31 mouse cellular contexts compared by ENCODE assay signal in the genomic region with DNA sequence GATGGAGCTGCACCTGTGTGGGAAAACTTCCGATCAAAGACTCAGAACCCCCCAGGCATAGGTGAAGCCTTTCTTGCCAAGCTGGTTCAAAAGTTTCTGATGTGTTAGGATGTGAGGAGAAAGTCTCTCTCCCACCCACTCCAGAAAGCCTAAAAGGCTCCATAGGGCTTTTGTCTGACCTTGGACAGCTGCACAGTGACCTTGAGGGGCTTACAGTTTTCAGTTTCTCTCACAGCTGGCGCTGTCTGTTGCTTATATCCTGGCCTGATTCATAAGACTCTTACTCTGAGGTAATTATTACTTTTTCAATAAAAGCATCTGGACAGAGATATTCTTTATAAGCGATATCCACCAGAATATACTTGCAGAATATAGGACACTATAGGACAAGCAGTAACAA. TPM values are rescaled to one million over a fixed set of nuclear protein-coding genes. Genes with fewer than 3 reads are reported as not detected.
DNase-seq lines count a peak whose midpoint lies in the region; ATAC-seq and TF ChIP-seq lines count a peak whose summit lies in the region.
"Had no signal": no experiment of that assay in that cellular context is flagged by ENCODE, and none has a peak within 500 bp of the region (broad histone marks: within the 10 kb centered on the region; RNA-seq: fewer than 3 reads in every experiment).

No protein-coding gene starts in this region.

- TF ChIP-seq POLR2A in liver, adult 2 months (IDR thresholded peaks at IDR 0.05; ENCODE audit: extremely low read depth, insufficient read depth, low read length) = no peak
- no peak for TF ChIP-seq POLR2A in limb, embryonic 14.5 days (IDR thresholded peaks at IDR 0.05; ENCODE audit: borderline replicate concordance, extremely low read depth, insufficient read depth, insufficient read length)

- peaks cover 16% of the 10 kb centered on the region for H3K4me1 ChIP-seq in kidney, embryonic 16.5 days (ENCODE audit: insufficient read depth, low read length)
- peaks cover 15% of the 10 kb centered on the region for H3K4me1 ChIP-seq in liver, adult 2 months (ENCODE audit: control insufficient read depth, insufficient read depth, low read length)
- H3K4me1 ChIP-seq in liver, embryonic 11.5 days (replicated peaks; ENCODE audit: control insufficient read depth, insufficient read depth, low read length) = peaks cover 4% of the 10 kb centered on the region; the same call in 1 of the 2 replicates
- H3K4me1 ChIP-seq in limb, embryonic 14.5 days (ENCODE audit: control insufficient read depth, insufficient read depth, low read length) = peaks cover 13% of the 10 kb centered on the region
- H3K4me1 ChIP-seq: forebrain, embryonic 12.5 days; forebrain, embryonic 15.5 days; hindbrain, embryonic 13.5 days had no signal

- H3K79me2 ChIP-seq in liver, adult 2 months (ENCODE audit: control insufficient read depth, insufficient read depth, low read length) = no peaks in the 10 kb centered on the region

- H3K9ac ChIP-seq in kidney, embryonic 16.5 days (replicated peaks; ENCODE audit: low read length) = no peak overlapping the region
- no peak overlapping the region for H3K9ac ChIP-seq in liver, adult 2 months (ENCODE audit: low read depth, low read length)
- no peak overlapping the region for H3K9ac ChIP-seq in liver, embryonic 11.5 days (ENCODE audit: low read depth, low read length)
- H3K9ac ChIP-seq in limb, embryonic 14.5 days (ENCODE audit: low read depth, low read length, severe bottlenecking) = no peak overlapping the region
- H3K9ac ChIP-seq: embryonic facial prominence, embryonic 12.5 days; forebrain, embryonic 12.5 days; forebrain, embryonic 15.5 days; heart, embryonic 12.5 days; heart, embryonic 15.5 days; hindbrain, embryonic 13.5 days had no signal

- WGBS in kidney, embryonic 16.5 days = 75% methylated on average over 3 of the region's 3 CpGs
- WGBS in liver, adult 2 months = 95% methylated on average over 3 of the region's 3 CpGs
- WGBS in liver, embryonic 11.5 days = 86% methylated on average over 3 of the region's 3 CpGs
- WGBS in limb, embryonic 14.5 days = 74% methylated on average over 3 of the region's 3 CpGs

- ATAC-seq in kidney, embryonic 16.5 days (ENCODE audit: low FRiP score, low TSS enrichment) = no peak
- ATAC-seq in liver, embryonic 11.5 days (replicated peaks; ENCODE audit: low FRiP score) = no peak
- no peak for ATAC-seq in limb, embryonic 14.5 days (ENCODE audit: low FRiP score, low read depth)
- ATAC-seq: forebrain, embryonic 15.5 days; hindbrain, embryonic 16.5 days; Patski had no signal

- H3K4me3 ChIP-seq in kidney, embryonic 16.5 days (ENCODE audit: low read length) = no peak overlapping the region
- H3K4me3 ChIP-seq in liver, adult 2 months (ENCODE audit: insufficient read depth, low read depth, low read length) = no peak overlapping the region
- no peak overlapping the region for H3K4me3 ChIP-seq in liver, embryonic 11.5 days (ENCODE audit: low read depth, low read length)
- no peak overlapping the region for H3K4me3 ChIP-seq in limb, embryonic 14.5 days (replicated peaks; ENCODE audit: low read length)
- H3K4me3 ChIP-seq: embryonic facial prominence, embryonic 12.5 days; erythroblast, embryonic 14.5 days; forebrain, embryonic 12.5 days; forebrain, embryonic 15.5 days; heart, embryonic 12.5 days; heart, embryonic 15.5 days; hindbrain, embryonic 10.5 days; hindbrain, embryonic 13.5 days had no signal

- no peaks in the 10 kb centered on the region for H3K36me3 ChIP-seq in kidney, embryonic 16.5 days (ENCODE audit: insufficient read depth, low read length)
- H3K36me3 ChIP-seq in liver, adult 2 months (ENCODE audit: control insufficient read depth, insufficient read depth, low read length) = no peaks in the 10 kb centered on the region
- H3K36me3 ChIP-seq in liver, embryonic 11.5 days (ENCODE audit: control insufficient read depth, insufficient read depth, low read length) = no peaks in the 10 kb centered on the region
- no peaks in the 10 kb centered on the region for H3K36me3 ChIP-seq in limb, embryonic 14.5 days (ENCODE audit: control insufficient read depth, insufficient read depth, low read length)
- H3K36me3 ChIP-seq: embryonic facial prominence, embryonic 12.5 days; forebrain, embryonic 12.5 days; forebrain, embryonic 15.5 days; G1E; heart, embryonic 12.5 days; heart, embryonic 15.5 days; hindbrain, embryonic 10.5 days; hindbrain, embryonic 13.5 days had no signal

- peak; percentile 26 for DNase-seq in embryo, embryonic 11 days
- DNase-seq in embryo, embryonic 10 days (ENCODE audit: low spot score) = no peak
- no peak for DNase-seq in kidney, postnatal 25 days
- no peak for DNase-seq in liver, adult 2 months (ENCODE audit: extremely low read depth, low read depth, low spot score)
- DNase-seq in liver, embryonic 11.5 days (ENCODE audit: low spot score) = no peak
- peak; percentile 18 for DNase-seq in limb, embryonic 14.5 days (ENCODE audit: low spot score)
- no peak for DNase-seq in frontal cortex, postnatal 10 days (ENCODE audit: low spot score in 2 of 2)
- DNase-seq: adrenal gland, adult 2 months; adrenal gland, postnatal 14 days; cerebellum, adult 11 months; cerebellum, adult 2 months; cerebellum, adult 9-11 months; cerebellum, postnatal 25 days; gastrocnemius, postnatal 25 days; heart, adult 18-20 months; heart, postnatal 10 days; heart, postnatal 36 days had no signal

- H3K27me3 ChIP-seq in kidney, embryonic 16.5 days (ENCODE audit: insufficient read depth, low read length) = no peaks in the 10 kb centered on the region
- no peaks in the 10 kb centered on the region for H3K27me3 ChIP-seq in liver, adult 2 months (ENCODE audit: control insufficient read depth, insufficient read depth, low read length)
- no peaks in the 10 kb centered on the region; the same call in 1 of the 2 replicates for H3K27me3 ChIP-seq in liver, embryonic 11.5 days (replicated peaks; ENCODE audit: control insufficient read depth, insufficient read depth, low read length)
- no peaks in the 10 kb centered on the region for H3K27me3 ChIP-seq in limb, embryonic 14.5 days (ENCODE audit: control insufficient read depth, insufficient read depth, low read length)
- H3K27me3 ChIP-seq: CH12.LX; embryonic facial prominence, embryonic 12.5 days; forebrain, embryonic 12.5 days; forebrain, embryonic 15.5 days; heart, embryonic 12.5 days; heart, embryonic 15.5 days; hindbrain, embryonic 13.5 days; Patski had no signal

- no peaks in the 10 kb centered on the region for H3K9me3 ChIP-seq in kidney, embryonic 16.5 days (ENCODE audit: low read length)
- H3K9me3 ChIP-seq in liver, embryonic 11.5 days (ENCODE audit: control insufficient read depth, low read length) = no peaks in the 10 kb centered on the region
- H3K9me3 ChIP-seq in limb, embryonic 14.5 days (ENCODE audit: control insufficient read depth, low read length) = no peaks in the 10 kb centered on the region
- H3K9me3 ChIP-seq: embryonic facial prominence, embryonic 12.5 days; forebrain, embryonic 12.5 days; forebrain, embryonic 15.5 days; G1E; heart, embryonic 12.5 days; heart, embryonic 15.5 days; hindbrain, embryonic 10.5 days; hindbrain, embryonic 13.5 days had no signal

- H3K4me2 ChIP-seq in kidney, embryonic 16.5 days (replicated peaks; ENCODE audit: low read depth, low read length) = no peak overlapping the region
- no peak overlapping the region for H3K4me2 ChIP-seq in liver, embryonic 11.5 days
- H3K4me2 ChIP-seq in limb, embryonic 14.5 days (replicated peaks; ENCODE audit: low read depth, low read length, severe bottlenecking) = no peak overlapping the region
- H3K4me2 ChIP-seq: embryonic facial prominence, embryonic 12.5 days; forebrain, embryonic 12.5 days; forebrain, embryonic 15.5 days; heart, embryonic 12.5 days; heart, embryonic 15.5 days; hindbrain, embryonic 13.5 days had no signal

- no peak for TF ChIP-seq CTCF in liver, adult 2 months (IDR thresholded peaks at IDR 0.05; ENCODE audit: low read depth, low read length)

- 0 out of 2 replicates have a peak overlapping the region, but pooled peaks have one; percentile 38 for H3K27ac ChIP-seq in kidney, embryonic 16.5 days (ENCODE audit: low read length)
- 0 out of 2 replicates have a peak overlapping the region, but pooled peaks have one; percentile 33 for H3K27ac ChIP-seq in liver, adult 2 months (replicated peaks; ENCODE audit: insufficient read depth, low read depth, low read length)
- no peak overlapping the region for H3K27ac ChIP-seq in liver, embryonic 11.5 days (ENCODE audit: low read depth, low read length)
- H3K27ac ChIP-seq in limb, embryonic 14.5 days (replicated peaks; ENCODE audit: low read depth, low read length) = no peak overlapping the region
- H3K27ac ChIP-seq: forebrain, embryonic 12.5 days; forebrain, embryonic 15.5 days; heart, embryonic 15.5 days; hindbrain, embryonic 10.5 days; hindbrain, embryonic 13.5 days had no signal

RNA-seq across cellular contexts. Expression of gene Rnf149, which starts 35.9 kb away (rescaled TPM):
- polyA plus RNA-seq in kidney, embryonic 16.5 days (2015; fragmentation: Nextera tagmentation; extraction: Ambion mirVana) = 25.8 and 32.6 TPM in 2 replicates
- total RNA-seq in liver, adult 2 months (2014; rRNA removed) = 83.6 and 84.2 TPM in 2 replicates
- polyA plus RNA-seq in liver, adult 2 months (2012; rRNA removed) = 58.9 and 66.0 TPM in 2 replicates
- 27.5 and 29.6 TPM in 2 replicates for polyA plus RNA-seq in liver, embryonic 11.5 days (2014; fragmentation: Nextera tagmentation; extraction: Ambion mirVana)
- 27.6 and 29.3 TPM in 2 replicates for polyA plus RNA-seq in limb, embryonic 14.5 days (2012; rRNA removed)
- polyA plus RNA-seq in limb, embryonic 14.5 days (2014; fragmentation: Nextera tagmentation; extraction: Ambion mirVana) = 27.0 and 29.4 TPM in 2 replicates

RNA-seq across cellular contexts. Expression of gene Creg2, which starts 38.2 kb away (rescaled TPM):
- 0.04 and 0.08 TPM in 2 replicates for polyA plus RNA-seq in kidney, embryonic 16.5 days (2015; fragmentation: Nextera tagmentation; extraction: Ambion mirVana)
- not detected in 2 replicates for total RNA-seq in liver, adult 2 months (2014; rRNA removed)
- not detected in 2 replicates for polyA plus RNA-seq in liver, adult 2 months (2012; rRNA removed)
- polyA plus RNA-seq in liver, embryonic 11.5 days (2014; fragmentation: Nextera tagmentation; extraction: Ambion mirVana) = not detected in 2 replicates
- 0.12 and 0.14 TPM in 2 replicates for polyA plus RNA-seq in limb, embryonic 14.5 days (2012; rRNA removed)
- polyA plus RNA-seq in limb, embryonic 14.5 days (2014; fragmentation: Nextera tagmentation; extraction: Ambion mirVana) = 0.08 and 0.15 TPM in 2 replicates
- total RNA-seq: CH12.LX; common myeloid progenitor, adult 5-6 weeks; heart, postnatal 10 days; heart, postnatal 36 days had no signal
- polyA plus RNA-seq: erythroblast, embryonic 14.5 days; G1E; Patski had no signal

Comparison
In these comparisons a context has a peak if more than half of its experiments do, and no peak if none do; other contexts are left out.
1. DNase-seq: peak in embryo, embryonic 11 days (single experiment) and limb, embryonic 14.5 days (single experiment); none in embryo, embryonic 10 days (single experiment), kidney, postnatal 25 days (0 of 2), liver, adult 2 months (single experiment), liver, embryonic 11.5 days (single experiment) and frontal cortex, postnatal 10 days (0 of 2).
2. H3K27ac ChIP-seq: peak in kidney, embryonic 16.5 days (single experiment) and liver, adult 2 months (single experiment); none in liver, embryonic 11.5 days (single experiment) and limb, embryonic 14.5 days (single experiment).